Mouse (Mus musculus) left cerebral cortex, postnatal 14 days (tissue): Measurements from ENCODE around the gene Pgf. TPM values are rescaled to one million over a fixed set of nuclear protein-coding genes. Genes with fewer than 3 reads are reported as not detected.

ENCODE experiments used
- DNase-seq, 2 experiments: peaks; one replicate each; pipeline ENCODE4 v3.0.0; 2021 to 2022; ENCODE audit warnings: low spot score in 2 of 2, mixed read lengths in 1 of 2
- intact Hi-C: fragments of 180-260 bp; cut with DNase I; formaldehyde crosslinking; loops from one replicate; pipeline ENCODE4 v1.15.1; 2025
- total RNA-seq, 2 experiments: library from RNA; stranded (reverse); gene quantifications; 2 replicates each; pipeline ENCODE4 v1.2.3; 2021

Pgf gene
- total RNA-seq, 2 experiments from 2014 or later = 2.5 to 2.7 TPM

DNA sequence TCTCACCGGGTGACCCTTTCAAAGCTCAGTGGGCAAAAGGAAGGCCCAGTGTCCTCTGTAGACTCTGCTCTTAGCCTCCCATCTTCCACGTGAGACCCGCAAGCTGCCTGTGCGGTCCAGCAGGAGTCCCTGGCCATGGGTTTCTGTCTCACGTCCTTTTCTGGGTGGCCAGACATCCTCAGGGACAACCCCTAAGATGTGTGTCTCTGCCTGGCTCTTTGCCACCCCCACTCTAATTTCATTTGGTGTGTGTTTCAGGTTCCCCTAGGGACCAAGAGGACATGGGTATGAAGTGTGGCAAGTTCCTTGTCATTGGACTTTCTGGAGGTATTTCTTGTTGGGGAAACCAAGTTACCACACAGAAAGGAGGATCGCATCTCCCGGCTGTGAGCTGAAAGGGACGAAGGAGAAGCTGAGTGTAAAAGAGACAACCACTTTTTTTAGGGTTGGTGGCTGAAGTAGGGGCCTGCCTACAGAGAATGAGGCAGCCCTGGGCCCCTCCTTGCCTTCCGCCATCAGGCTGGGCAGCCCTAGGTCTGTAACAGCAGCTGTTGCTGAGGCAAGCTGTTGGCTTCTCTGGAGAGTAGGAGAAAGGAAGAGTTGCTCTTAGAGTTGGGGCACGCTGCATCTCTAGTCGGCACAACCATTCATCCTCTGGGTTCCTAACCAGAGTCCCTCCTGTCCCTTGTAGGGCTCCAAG is 16.5 kb upstream of the Pgf start:
- intact Hi-C loops = no loop called here
- no peak for DNase-seq

DNA sequence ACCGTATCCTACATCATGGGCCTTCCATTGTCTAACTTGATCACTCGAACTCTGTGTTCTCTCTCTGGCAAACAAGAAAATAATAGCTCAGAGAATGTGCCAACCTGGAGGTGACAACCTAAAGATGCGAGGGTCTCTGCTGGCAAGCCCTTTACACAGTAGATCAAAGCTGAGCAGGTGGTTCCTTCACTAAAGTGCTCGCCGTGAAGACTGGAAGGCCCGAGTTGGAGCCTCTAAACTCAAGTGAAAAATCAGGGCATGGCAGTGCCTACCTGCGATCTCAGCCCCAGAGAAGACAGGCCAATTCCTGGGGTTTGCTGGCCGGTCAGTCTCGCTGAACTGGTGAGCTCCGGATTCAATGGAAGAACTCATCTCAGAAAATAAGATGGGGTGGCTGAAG is 15.6 kb upstream of the Pgf start:
- no peak for DNase-seq
- intact Hi-C loops = no loop called here

DNA sequence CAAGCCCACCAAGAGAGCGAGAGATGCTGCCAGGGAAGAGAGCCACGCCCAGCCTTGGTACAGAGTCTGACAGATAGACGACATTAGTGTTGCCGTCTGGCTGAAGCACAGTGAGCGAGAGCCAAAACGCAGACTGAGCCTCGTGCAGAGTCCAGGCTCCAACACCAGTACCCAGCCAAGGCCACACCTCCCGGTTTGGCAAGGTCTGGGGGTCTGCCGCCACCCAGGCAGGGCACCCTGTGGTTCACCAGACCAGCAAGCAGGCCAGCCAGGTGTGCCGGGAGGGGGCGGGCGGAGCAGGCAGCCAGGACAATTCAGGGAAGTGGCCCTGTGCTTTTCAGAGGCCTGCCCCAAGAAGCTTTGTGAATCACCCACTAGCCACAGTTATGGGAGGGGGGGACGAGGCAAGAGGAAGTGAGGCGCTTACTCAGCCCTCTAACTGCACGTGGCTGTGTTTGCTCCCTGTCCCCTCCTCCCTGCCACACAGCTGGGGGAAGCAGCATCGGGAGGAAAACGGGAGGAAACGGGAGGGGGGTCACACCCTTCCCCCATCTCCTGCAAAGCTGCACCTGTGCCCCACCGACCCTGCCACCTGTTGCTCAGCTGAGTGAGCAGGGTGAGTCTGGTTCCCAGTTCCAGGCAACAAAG is 15.0 kb upstream of the Pgf start:
- intact Hi-C loops = no loop called here
- no peak for DNase-seq

DNA sequence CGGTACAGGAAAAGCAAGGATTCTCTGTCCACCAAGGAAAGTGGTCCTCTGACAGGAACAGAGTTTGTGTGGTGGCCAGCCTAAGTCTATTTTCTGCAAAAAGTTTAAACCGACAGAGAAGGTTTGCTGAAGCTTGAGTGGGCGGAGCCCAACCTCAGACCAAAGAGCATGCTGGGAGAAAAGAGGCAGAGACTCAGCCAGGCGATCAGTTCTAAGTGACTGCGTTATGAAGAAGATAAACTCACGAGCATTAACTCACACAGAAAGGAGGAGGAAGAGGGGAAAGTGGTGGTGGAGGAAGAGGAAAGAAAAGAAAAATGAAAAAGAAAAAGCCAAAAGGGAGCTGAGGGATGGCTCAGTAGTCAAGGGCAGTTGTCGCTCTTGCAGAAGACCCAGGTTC is 12.7 kb upstream of the Pgf start:
- intact Hi-C loops = no loop called here
- DNase-seq = no peak

DNA sequence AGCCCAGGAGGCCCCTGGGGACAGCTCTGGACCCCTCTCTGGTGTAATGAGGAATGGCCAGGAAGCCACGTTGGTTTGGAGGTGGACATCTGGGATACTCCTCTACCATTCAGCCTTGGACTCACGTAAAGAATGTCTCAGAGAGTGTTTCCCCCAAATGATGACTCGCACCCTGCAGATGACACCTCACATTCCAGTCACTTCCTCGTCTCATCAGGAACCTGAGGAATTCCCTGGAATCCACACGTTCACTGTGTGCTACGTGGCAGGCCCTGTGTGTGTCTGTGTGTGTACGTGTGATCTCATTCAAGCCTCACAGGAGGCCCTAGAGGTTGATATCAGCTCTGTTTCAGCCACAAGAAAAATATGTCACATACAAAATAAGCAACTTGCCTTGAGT is 8.8 kb upstream of the Pgf start:
- intact Hi-C loops = no loop called here
- no peak for DNase-seq

DNA sequence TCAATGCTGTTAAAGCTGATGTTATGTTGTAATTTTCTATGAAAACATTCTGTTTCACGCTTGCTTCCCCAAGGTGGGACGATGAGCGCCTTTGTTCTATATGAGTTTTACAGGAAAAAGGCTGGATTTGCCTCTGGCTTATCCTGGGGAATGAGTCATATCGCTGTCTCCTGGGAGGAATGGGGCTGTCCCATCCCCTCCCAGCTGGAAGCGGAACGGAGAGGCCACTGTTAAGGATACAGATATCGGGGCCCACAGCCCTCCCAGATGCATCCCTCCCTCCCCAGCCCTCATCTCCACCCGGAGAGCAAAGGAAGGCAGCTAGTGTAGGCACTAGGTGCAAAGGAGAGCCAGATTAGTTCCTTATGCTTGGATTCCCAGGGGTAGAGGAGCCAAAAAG is 8.2 kb upstream of the Pgf start:
- intact Hi-C loops = no loop called here

DNA sequence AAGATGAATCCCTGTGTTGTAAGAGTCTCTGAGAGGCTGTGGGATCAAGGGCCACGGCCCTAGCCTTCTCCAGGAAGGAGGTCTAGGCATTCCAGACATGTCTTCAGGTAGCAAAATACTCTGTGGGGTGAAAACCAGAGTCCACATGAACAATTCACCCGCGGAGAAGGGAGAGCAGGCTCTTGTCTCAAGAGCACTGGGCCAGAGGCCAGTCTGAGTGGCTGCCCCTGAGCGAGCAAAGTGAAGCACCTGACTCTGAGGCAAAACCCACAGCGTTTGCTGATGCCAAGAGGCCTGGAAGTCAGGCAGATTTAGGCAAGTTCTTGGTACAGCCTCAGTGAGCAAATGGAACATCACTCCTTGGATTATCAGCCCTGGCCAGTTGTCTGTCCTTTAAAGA is 6.5 kb upstream of the Pgf start:
- intact Hi-C loops = no loop called here
- no peak for DNase-seq

More for the DNA sequence above, 8.2 kb upstream of the Pgf start:
- DNase-seq = no peak

DNA sequence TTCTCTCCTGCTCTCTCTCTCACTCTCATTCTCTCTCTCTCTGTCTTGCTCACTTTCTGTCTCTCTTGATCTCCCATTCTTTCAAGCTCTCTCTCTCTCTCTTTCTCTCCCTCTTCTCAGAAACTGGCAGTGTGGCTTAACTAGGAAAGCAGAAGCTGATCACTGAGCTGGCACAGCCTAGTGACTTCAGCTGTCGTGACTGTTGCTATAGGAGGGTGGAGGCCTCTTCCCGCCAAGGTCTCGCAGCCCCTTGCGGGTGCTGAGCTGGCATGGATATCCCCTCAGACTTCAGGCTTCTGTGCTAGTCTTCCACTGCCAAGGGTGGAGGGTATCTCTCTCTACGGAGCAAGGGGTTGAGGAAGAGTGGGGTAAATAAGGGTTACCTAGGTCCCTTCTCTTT is 5.3 kb upstream of the Pgf start:
- no peak for DNase-seq
- intact Hi-C loops = no loop called here

DNA sequence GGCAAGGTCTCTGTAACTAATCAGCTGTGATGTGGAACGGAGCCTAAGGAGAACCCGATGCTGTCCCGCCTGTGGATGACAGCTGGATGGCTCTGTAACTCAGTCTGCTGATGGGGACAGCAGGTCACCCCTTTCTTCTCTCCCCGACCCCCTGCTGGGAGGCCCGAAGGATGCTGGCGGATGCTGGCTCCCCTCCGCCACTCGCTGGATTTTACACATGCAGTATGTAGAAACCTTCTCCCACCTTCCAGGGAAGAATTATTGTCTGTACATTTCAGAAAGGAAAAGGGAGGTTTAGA is 4.7 kb upstream of the Pgf start:
- intact Hi-C loops = no loop called here
- DNase-seq = no peak

DNA sequence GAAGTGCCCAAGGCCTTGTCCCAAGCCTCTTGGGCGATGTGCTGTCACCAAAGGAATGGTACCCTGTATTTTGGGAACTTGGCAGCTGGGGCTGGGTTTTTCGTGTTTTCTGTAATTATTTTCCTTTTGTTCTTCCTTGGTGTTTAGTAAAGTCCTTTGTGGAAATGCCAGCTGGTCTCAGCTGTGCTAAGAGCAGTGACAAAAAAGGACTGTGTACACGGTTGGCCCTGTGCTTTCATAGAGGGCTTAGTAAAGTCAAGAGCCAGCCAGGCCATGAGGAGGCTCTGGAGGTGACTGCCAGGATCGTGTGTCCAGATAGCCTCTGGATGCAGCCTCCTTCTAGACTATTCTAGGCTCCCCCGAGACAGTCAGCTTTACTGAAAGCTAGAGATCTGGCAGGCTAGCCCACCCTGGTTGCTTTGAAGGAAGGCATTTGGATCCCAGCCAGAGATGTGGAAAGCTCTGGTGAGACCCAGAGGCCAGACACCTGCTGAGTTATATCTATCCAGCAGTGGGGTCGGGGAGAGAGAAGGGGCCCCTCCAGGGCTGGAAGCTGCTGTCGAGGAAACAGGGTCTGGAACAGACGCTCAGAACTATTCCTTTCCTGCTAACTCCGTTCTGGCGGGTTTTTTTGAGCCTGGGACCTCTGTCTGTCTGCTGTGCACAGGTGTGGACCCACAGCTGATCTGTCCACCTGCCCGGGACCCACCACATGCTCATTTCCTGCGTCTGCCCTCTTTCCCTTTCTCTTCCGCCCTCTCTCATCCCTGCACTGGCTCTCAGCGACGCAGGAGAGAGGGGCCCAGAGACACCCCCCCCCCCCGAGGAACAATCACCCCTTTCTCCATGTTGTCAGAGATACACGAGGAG is 4.1 kb upstream of the Pgf start:
- DNase-seq = peak in 1 of 2 experiments; percentile 18
- intact Hi-C loops = no loop called here

DNA sequence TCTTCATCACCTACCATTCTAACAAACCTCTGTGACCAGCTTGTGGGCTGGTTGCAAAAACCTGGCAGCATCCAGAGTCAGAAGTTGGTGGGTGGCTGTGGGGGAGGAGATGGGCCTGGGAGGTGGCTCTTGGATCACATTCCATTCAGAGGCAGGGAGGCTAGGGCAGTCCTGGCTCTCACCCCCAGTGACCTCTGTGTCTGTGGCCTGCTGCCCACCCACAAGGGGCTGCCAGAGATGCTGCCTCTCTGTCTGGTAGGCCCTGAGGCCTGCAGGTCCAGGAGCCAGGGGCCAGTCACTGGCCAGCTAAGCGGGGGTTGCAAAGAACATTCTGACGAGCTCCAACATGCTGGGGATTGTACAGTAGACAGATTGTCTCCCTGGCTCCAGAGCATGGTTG is 704 bp upstream of the Pgf start:
- no peak for DNase-seq
- intact Hi-C loops = no loop called here

DNA sequence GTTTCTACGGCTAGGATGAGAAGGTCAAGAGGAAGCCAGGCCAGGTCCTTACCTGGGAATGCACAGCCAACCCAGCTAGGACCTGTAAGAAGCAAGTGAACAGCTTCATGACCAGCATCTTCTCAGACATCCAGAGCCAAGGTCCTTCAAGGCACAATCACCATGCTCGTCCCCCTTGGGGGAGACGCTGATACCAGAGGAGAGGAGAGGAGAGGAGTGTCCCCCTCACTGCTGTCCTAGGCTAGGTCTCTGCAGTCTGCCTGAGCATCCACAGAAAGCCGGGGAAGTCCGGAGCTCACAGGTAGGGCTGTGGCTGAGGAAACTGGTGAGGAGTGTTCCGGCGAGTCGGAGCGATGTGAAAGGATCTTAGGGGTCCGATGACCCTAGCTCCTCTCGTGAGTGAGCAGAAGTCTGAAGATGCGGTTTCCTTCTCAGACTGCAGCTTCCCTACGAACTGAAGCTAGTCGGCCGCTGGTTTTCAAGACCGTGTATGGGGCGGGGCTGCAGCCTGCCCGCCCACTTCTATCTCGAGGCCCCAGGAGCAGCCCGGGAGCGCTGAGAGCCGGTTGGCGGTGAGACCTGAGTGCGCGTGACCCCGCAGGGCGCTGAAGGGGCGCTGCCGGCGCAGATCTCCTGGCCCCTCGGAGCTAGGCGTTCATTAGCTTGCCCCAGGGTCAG is 605 bp downstream of the Pgf start:
- no peak for DNase-seq
- intact Hi-C loops = no loop called here

DNA sequence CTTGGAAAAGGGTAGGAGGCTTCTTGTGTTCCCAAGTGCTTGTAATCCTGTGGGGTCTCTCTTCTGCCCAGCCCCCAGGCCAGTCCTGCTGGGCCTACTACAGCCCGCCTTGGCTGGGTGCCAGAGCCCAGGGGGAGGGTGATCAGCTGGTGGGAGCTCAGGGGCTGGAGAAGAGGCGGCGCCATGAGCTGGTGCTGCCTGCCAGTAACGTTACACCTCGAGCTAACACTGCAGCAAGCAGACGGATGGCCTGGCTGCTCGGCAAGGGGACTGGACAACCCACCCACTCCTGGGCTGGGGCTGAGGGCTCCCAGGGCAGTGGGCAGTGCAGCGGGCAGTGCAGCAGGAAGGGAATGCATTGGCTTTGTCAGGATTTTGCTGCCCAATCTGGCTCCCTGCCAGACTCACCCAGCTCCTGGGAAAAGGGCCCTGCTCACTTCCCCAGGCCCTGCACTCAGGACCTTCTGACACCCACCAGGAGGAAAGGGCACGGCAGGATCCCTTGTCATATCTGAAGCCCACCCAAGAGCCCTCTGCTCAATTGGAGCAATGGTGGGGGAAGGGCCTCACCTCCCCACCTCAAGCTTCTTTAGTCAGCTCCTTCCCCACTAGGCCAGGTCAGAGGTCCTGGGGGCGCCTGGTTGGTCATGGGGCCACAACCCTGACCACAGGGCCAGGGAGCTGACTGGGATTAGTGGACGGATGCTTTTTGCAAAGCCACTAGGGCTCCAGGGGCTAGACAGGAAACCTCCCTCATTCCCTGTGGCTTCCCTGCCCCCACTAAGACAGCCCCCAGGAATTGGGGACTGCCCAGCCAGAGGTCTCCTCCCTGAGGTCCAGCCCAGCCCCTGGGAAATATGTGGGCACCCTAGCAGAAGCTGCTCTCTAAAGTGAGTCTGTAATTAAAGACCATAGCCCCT is 1.4 kb downstream of the Pgf start:
- DNase-seq = peak in 1 of 2 experiments; percentile 34
- intact Hi-C loops = no loop called here

DNA sequence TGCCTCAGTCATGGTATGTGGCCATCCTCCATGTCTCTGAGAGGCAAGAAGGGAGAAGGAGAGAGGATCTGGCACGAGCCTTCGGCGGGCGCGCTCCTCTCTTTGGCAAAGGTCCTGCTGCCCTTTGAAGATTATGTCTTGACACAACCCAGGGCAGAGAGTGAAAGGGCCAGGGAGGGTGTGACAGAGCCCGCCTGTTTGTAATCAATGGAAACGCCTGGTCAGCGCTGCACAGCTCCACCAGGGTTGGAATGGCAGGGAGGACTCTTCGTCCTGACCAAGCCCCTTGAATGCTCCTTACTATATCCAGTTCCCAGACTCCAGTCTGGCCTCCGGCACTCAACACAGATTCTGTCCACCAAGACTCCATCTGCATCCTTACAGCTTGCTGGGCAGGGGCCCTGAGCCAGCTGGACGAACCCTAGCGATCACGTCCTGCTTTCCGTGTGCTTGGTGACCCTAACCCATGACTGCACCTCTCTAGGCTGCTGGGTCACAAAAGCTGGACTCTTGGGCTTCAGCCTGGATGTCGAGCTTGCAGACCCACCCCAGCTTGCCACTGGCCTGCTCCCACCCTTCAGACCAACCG is 2.4 kb downstream of the Pgf start:
- DNase-seq = no peak
- intact Hi-C loops = no loop called here

DNA sequence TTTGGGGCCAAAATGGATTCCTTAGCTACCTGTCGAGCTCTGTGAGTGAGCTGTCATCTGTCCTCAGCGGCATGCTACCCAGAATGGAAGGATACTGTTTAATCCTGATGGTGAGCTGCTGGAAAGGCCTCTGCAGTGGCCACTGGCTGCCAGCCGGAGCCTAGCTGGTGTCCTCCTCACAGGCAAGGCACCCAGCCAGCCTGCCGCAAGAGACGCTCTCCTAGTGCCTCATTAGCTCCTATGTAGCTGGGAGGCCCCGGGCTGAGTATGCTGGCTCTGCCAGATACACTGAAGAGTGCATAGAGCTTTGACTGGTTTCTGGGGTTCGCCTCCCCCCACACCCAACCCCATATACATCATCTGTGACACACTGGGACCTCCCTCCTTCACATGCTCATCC is 3.6 kb downstream of the Pgf start:
- intact Hi-C loops = no loop called here
- DNase-seq = no peak

DNA sequence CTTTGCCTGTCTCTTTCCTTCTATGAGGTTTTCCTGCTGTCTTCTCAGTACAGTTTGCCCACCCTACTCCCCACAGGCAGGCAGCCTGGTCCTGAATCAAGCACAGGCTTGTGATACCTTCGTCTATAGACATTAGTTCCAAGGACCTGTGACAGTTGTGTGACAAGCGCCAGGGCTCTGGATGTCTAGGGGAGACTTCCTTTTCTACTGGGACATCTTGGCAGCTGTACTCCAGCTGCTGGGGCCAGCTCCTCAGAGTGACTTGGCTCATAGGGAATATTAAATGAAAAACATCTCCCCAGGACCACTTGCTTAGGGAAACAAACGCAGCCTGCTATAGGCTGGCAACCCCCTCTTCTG is 6.7 kb downstream of the Pgf start:
- intact Hi-C loops = no loop called here
- DNase-seq = no peak

DNA sequence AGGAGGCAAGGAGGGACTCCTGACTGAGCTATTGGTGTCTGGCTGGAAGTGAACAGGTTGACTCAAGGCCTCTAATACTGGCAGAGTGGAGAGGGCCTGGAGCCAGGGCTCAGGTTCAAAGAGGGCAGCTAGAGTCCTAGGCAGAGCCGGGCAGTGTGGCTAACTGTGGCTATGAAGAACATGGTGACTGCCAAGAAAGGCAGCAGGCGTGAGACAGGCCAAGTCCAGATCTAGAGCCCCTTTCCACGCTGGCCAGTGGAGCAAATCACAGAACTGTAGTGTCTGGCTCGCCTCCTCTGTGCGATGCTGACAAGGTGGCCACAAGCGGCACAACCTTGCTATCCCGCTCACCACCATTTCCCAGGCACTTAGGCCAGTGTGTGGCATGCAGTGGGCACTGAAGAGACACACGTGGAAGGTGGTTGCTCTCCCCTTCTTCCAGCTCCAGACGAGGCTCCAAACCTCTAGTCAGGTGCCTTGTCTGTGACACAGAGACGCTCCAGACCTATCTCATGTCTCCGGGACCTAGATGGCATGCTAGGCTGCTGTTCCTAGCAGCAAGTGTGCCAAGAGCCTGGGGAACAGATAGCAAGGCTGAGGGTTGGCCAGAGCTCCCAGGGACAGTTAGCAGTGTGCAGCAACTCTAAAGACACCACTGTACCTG is 7.2 kb downstream of the Pgf start:
- intact Hi-C loops = no loop called here

DNA sequence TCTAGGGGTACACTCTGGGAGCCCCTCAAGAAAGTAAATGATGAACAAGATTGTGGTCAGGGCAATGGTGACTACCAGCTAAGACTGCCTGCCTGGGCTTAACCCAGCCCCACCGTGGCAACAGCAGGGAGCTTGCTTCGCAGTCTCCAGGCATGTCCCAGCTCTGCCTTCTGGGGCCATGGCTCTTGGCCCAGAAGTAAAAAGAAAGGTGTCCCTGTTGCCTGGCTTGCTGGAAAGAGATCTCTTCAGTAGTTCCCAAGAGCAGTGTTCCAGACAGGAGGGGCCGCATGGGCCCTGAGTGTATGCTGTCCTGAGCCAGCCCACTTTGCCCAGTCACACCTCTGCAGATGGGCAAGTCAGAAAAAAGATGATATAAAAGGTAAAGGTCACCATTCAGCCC is 7.7 kb downstream of the Pgf start:
- DNase-seq = no peak
- intact Hi-C loops = loop anchor here (2.0 to 5.0 kb wide), 2 partner anchors 117 to 135 kb away; partner anchors contain the start of genes Acyp1 and Zc2hc1c

More for the DNA sequence above, 7.2 kb downstream of the Pgf start:
- DNase-seq = peak in 1 of 2 experiments; percentile 33
